Mouse (Mus musculus) telencephalon, adult 2 months (tissue): ENCODE results near the gene Rhox2f.
"Not testable (repeated sequence)": the region's sequence is repeated elsewhere in the genome, so short reads cannot be mapped to it uniquely, and the experiment has no call there.

Experiments used
- DNase-seq: peaks from one replicate; pipeline ENCODE4 v3.0.0-alpha.2; 2011; ENCODE audit warnings: low read depth, low spot score

Rhox2f gene

DNA sequence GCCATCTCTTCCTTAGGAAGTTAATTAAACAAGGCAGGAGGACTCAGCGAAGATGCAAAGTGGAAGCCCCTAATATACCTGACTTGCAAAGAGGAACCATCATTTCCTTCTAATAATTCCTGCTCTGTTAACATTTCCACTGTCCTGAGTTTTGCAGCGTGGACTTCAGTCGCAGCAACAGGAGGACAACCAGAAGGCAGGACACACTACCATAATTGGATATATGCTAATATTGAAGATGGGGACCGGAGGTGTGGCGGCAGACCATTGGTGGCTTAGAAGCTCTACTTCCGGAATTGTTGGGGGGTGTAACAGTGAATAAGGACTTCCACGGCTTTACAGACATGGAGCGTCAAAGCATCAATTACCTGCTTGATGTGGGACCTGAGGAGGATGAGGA, at the start of gene Rhox2f:
Gene Rhox2f, plus strand, starts transcription at position 301 of the 400 bp plus-strand sequence.
- DNase-seq, result not testable (repeated sequence)

DNA sequence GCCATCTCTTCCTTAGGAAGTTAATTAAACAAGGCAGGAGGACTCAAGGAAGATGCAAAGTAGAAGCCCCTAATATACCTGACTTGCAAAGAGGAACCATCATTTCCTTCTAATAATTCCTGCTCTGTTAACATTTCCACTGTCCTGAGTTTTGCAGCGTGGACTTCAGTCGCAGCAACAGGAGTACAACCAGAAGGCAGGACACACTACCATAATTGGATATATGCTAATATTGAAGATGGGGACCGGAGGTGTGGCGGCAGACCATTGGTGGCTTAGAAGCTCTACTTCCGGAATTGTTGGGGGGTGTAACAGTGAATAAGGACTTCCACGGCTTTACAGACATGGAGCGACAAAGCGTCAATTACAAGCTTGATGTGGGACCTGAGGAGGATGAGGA, 41.1 kb upstream of the Rhox2f start, which contains the start of gene Rhox2e:
Gene Rhox2e, plus strand, starts transcription at position 301 of the 400 bp plus-strand sequence.
- DNase-seq, result not testable (repeated sequence)

DNA sequence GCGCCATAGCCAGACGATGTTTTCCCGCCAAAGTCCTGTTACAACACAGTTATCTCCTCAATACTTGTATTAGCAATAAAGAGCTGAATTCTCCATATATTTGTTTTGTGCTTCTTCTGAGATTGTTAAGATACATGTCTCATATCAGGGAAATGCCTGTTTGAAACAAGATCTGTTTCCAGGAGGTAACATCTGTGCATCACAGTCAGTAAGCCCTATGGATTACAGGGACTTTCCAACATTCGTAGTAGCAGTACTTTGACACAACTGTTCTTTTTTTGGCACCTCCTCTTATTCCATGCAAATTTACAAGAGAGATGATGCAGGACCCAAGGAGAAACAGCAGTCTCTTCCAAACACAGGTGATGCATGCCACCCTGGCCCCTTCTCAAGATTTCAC, 29.5 kb upstream of the Rhox2f start, which contains the start of gene Rhox3e:
Gene Rhox3e, plus strand, starts transcription at position 301 of the 400 bp plus-strand sequence.
- not testable (repeated sequence) for DNase-seq

DNA sequence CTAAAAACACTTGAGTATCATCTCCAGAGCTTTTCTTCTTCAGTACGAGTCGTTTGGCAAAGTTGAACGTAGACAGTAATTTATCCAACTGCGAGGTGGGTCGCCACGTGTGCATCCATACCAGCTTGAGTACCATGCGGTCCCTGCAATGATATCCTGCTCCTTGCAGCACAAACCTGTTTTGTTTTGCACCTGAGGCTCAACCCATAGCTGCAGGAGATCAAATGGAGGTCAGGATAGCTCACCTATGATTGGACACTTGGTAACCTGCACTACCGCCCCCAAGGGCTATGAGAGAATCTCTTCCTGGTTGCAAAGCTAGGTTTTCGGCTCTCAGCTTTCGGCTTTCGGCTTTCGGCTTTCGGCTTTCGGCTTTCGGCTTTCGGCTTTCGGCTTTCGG, 14.1 kb upstream of the Rhox2f start, which contains the start of gene Rhox4e:
Gene Rhox4e, plus strand, starts transcription at position 301 of the 400 bp plus-strand sequence.
- not testable (repeated sequence) for DNase-seq

DNA sequence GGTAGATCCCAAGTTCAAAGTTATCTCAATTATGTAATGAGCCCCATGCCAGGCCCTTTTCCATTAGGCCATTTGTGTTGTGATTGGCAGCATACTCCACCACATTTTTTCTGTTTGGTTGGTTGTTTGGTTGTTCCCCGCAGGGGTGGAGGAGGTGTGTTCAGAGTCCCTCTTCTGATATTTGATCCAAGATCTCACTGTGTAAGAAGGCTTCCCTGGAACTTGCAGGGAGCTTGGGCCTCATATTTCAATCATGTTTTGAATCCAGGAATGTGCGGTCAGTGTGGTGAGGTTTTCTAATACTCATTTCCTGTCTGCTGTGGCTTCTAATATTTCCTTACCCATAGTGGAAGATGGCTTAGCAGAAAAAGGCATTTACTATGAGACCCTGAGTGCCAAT, 1.4 kb downstream of the Rhox2f start:
- not testable (repeated sequence) for DNase-seq

DNA sequence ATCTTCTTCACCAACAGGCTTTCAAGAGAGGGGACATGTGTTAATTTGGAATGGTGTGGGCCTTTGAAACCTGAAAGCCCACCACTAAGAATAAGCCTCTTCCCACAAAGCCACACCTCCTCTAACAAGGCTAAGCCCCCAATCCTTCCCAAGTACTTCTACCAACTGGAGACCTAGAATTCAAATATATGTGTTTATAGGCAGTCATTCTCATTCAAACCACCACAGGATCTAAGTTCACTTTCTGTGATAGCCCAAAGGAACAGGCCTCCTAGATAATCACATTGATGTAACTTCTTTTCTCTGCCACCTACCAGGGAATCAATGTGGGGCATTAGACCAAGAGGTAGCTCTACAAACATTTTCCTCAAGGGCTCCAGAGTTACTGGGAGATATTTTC, 9.5 kb downstream of the Rhox2f start, which contains the start of gene Rhox3f:
Gene Rhox3f, plus strand, starts transcription at position 301 of the 400 bp plus-strand sequence.
- DNase-seq, result not testable (repeated sequence)

DNA sequence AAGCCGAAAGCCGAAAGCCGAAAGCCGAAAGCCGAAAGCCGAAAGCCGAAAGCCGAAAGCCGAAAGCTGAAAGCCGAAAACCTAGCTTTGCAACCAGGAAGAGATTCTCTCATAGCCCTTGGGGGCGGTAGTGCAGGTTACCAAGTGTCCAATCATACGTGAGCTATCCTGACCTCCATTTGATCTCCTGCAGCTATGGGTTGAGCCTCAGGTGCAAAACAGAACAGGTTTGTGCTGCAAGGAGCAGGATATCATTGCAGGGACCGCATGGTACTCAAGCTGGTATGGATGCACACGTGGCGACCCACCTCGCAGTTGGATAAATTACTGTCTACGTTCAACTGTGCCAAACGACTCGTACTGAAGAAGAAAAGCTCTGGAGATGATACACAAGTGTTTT, 36.4 kb downstream of the Rhox2f start, which contains the start of gene Rhox4f:
Gene Rhox4f, minus strand, starts transcription at position 101 of the 400 bp plus-strand sequence.
- not testable (repeated sequence) for DNase-seq
